Comparison of ENCODE assay signal across 16 mouse cellular contexts in genomic region chr12:4376475-4376874, GRCm38 (mm10).
A peak's percentile ranks its signal among the peaks of the same experiment; 100 is the strongest.
DNase-seq lines count a peak whose midpoint lies in the region; ATAC-seq lines count a peak whose summit lies in the region.
"Had no signal": no experiment of that assay in that cellular context is flagged by ENCODE, and none has a peak within 500 bp of the region (broad histone marks: within the 10 kb centered on the region; RNA-seq: fewer than 3 reads in every experiment).

No protein-coding gene starts in this region.

- no peaks in the 10 kb centered on the region for H3K9me3 ChIP-seq in hindbrain, embryonic 14.5 days (ENCODE audit: control insufficient read depth, low read length)
- no peaks in the 10 kb centered on the region for H3K9me3 ChIP-seq in hindbrain, embryonic 12.5 days (replicated peaks)
- H3K9me3 ChIP-seq: heart, embryonic 13.5 days; lung, embryonic 15.5 days; megakaryocyte, embryonic 14.5 days; stomach, embryonic 15.5 days had no signal

- no peaks in the 10 kb centered on the region for H3K36me3 ChIP-seq in hindbrain, embryonic 14.5 days (replicated peaks; ENCODE audit: control insufficient read depth, insufficient read depth)
- no peaks in the 10 kb centered on the region for H3K36me3 ChIP-seq in hindbrain, embryonic 12.5 days
- H3K36me3 ChIP-seq: heart, embryonic 13.5 days; lung, embryonic 15.5 days; stomach, embryonic 15.5 days had no signal

- no peak overlapping the region for H3K9ac ChIP-seq in hindbrain, embryonic 14.5 days
- no peak overlapping the region for H3K9ac ChIP-seq in hindbrain, embryonic 12.5 days
- H3K9ac ChIP-seq: heart, embryonic 13.5 days; lung, embryonic 15.5 days; stomach, embryonic 15.5 days had no signal

- WGBS in hindbrain, embryonic 14.5 days, result 56% methylated on average over 4 of the region's 4 CpGs
- 74% methylated on average over 4 of the region's 4 CpGs for WGBS in hindbrain, embryonic 12.5 days

- H3K27ac ChIP-seq in hindbrain, embryonic 14.5 days, result no peak overlapping the region
- H3K27ac ChIP-seq in hindbrain, embryonic 12.5 days, result no peak overlapping the region
- H3K27ac ChIP-seq: heart, embryonic 13.5 days; lung, embryonic 15.5 days; stomach, embryonic 15.5 days had no signal

- H3K4me1 ChIP-seq in hindbrain, embryonic 14.5 days (replicated peaks; ENCODE audit: control insufficient read depth, insufficient read depth, low read length), result peaks cover 10% of the 10 kb centered on the region; the same call in 1 of the 2 replicates
- peaks cover 12% of the 10 kb centered on the region for H3K4me1 ChIP-seq in hindbrain, embryonic 12.5 days
- H3K4me1 ChIP-seq: stomach, embryonic 15.5 days had no signal

- H3K4me3 ChIP-seq in hindbrain, embryonic 14.5 days (replicated peaks; ENCODE audit: low read length), result no peak overlapping the region
- H3K4me3 ChIP-seq in hindbrain, embryonic 12.5 days, result no peak overlapping the region
- H3K4me3 ChIP-seq: erythroblast, embryonic 14.5 days; heart, embryonic 13.5 days; lung, embryonic 15.5 days; megakaryocyte, embryonic 14.5 days; stomach, embryonic 15.5 days had no signal

- ATAC-seq in hindbrain, embryonic 14.5 days (ENCODE audit: low FRiP score), result peak; percentile 53; the same call in 1 of the 2 replicates
- ATAC-seq in hindbrain, embryonic 12.5 days (ENCODE audit: low FRiP score), result no peak
- peak; percentile 68; the same call in 1 of the 2 replicates for ATAC-seq in cerebellum, adult (ENCODE audit: insufficient number of reproducible peaks, low FRiP score, low TSS enrichment)

- no peaks in the 10 kb centered on the region for H3K27me3 ChIP-seq in hindbrain, embryonic 14.5 days (ENCODE audit: control insufficient read depth, insufficient read depth, low read length)
- H3K27me3 ChIP-seq in hindbrain, embryonic 12.5 days, result no peaks in the 10 kb centered on the region
- H3K27me3 ChIP-seq: heart, embryonic 13.5 days; lung, embryonic 15.5 days; megakaryocyte, embryonic 14.5 days; stomach, embryonic 15.5 days had no signal

- no peak overlapping the region for H3K4me2 ChIP-seq in hindbrain, embryonic 14.5 days (replicated peaks)
- no peak overlapping the region for H3K4me2 ChIP-seq in hindbrain, embryonic 12.5 days (replicated peaks)
- H3K4me2 ChIP-seq: heart, embryonic 13.5 days; liver, embryonic 11.5 days; lung, embryonic 15.5 days; stomach, embryonic 15.5 days had no signal

- peak; percentile 42 for DNase-seq in hindbrain, embryonic 14.5 days (ENCODE audit: low spot score)
- peak; percentile 15 for DNase-seq in MN1 (ENCODE audit: low spot score)
- peak; percentile 14 to 52 for DNase-seq in cerebellum, postnatal 14 days
- no peak for DNase-seq in embryo, embryonic 11 days
- no peak for DNase-seq in spleen, postnatal 36 days (ENCODE audit: low spot score in 2 of 2)
- no peak for DNase-seq in lung, postnatal 14 days
- DNase-seq: adrenal gland, adult 8-10 months; kidney, adult 2 months had no signal

Comparison
In these comparisons a context has a peak if more than half of its experiments do, and no peak if none do; other contexts are left out.
1. DNase-seq: peak in hindbrain, embryonic 14.5 days (single experiment), MN1 (single experiment) and cerebellum, postnatal 14 days (2 of 2); none in embryo, embryonic 11 days (single experiment), spleen, postnatal 36 days (0 of 2) and lung, postnatal 14 days (single experiment).